Mouse (Mus musculus) neutrophil, adult 59 days (primary cell): Measurements from ENCODE around the gene Gstt2. TPM values are rescaled to one million over a fixed set of nuclear protein-coding genes. Genes with fewer than 3 reads are reported as not detected.

Source experiments
- total RNA-seq, 2 experiments: library from RNA; stranded (reverse); gene quantifications; 1 replicate in 1 of 2; 2 replicates in 1 of 2; pipeline ENCODE4 v1.2.4; 2023

The Gstt2 gene
- total RNA-seq, result 1 to 10 TPM; 5.0 to 6.8 TPM

DNA sequence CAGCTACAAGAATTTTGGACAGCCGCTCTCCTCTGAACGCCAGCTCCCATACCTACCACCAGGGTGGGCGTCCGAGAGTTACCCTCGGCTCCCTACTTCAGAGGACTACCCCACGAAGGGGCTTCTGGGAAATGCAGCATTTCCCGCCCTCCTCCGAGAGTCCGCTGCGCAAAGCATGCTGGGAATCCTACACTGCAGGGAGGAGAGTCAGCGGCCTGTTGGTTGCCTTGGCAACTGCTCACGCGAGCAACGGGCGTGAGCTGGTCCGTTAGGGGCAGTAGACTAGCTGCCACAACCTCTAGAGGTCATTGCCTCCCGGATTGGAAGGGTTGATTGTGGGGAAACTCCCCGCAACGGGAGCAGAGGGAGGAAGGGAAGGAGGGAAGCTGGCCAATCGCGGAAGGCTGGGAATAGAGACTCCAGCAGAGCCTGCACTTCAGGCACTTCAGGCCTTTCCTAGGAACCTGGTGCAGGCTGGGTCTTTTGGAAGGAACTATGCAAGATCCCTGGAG is at the start of gene Gstt2:
Gene Gstt2 (minus strand): TSS at position 177 of the 512 bp plus-strand sequence.

DNA sequence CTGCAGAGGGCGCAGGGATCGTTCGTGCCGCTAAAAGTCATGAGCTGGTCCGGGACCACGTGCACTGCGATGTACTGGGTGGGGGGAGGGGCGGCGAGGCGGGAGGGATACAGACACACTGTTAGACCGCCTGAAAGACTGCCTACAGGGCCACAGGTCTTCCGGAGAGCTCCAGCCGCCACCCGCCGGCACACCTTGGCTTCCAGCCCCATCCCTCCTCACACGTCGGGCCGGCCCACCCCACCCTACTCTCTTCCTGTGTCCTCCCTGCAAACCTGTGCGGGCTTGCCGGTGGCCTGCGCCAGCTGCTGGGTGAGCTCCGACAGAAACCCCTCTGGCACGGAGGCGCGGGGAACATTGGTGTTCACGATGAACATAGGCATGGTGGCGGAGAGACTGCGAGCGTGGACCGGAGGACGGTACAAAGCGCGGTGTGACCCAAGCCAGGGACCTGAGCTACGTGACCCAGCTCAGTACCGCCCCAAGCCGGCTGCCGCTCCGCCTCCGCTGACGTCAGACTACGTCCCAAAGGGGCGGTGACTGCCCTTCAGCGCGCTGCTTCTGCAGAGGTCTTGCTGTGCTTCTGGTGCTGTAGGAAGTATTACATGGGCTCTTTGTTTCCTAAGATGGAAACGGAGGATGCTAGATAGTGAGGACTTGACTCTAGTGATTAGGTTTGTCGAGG is 22.7 kb upstream of the Gstt2 start, which contains the start of gene Mif:
Gene Mif (minus strand): TSS at position 455 of the 685 bp plus-strand sequence.

DNA sequence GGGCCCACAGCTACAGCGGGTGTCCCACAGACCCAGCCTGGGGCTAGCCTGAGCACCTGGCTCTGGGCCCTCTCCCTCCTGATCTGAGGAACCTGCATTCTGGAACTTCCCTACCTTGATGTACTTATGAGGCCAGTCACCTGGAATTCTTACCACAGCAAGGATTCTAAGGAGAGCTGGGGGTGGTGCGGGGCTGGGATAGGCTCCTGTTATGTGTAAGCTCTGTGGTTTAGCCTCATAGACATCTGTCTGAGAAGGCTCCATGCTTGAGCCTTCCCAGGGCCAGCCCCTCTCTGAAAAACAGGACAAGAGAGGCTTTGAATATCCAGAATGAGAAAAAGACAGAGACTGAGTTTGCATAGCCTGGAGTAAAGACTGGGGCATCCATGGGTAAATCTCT is 14.8 kb downstream of the Gstt2 start, which contains the start of gene Gstt4:
Gene Gstt4 (minus strand): TSS at position 101 of the 400 bp plus-strand sequence.

DNA sequence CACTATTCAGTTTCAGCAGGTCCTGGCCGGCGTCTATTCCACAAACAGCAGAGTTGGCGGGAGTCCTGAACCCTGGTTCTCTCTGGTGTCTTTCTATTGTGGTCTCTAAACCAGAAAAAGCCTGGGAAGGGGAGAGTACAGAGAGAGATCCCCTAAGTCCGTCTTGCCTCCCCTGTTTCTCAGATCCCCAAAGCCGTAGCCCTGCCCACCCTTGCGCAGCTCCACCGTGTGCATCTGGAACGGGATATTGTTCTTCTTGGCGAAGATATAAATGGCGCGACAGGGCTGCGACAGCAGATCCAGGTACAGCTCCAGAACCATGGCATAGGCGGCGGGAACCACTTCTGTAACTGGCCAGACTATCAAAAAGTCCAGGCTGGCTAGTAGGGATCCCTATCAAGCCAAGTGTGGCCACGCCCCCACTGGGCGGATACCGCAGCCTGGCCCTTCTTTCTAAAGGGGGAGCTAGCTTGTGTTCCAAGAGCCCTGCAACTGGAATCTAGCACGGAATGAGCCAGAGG is 39.0 kb downstream of the Gstt2 start, which contains the start of gene Gstt1:
Gene Gstt1 (minus strand): TSS at position 409 of the 521 bp plus-strand sequence.

Other genes starting within 250 kb of the Gstt2 start
- 10 to 100 TPM; 23.6 to 28.5 TPM for gene Ggt5, start 248.1 kb downstream of the Gstt2 start, total RNA-seq
- gene Susd2, start 193.4 kb downstream of the Gstt2 start, total RNA-seq, result under 1 TPM; 0.88 to 0.89 TPM
- gene Cabin1, start 73.1 kb downstream of the Gstt2 start, total RNA-seq, result 10 to 100 TPM; 64.4 to 64.5 TPM
- 10 to 100 TPM in 1 of 2 experiments, 1 to 10 TPM in 1; 9.8 to 11.7 TPM for gene Ddt, start 64.0 kb downstream of the Gstt2 start, total RNA-seq
- gene Gm20441, start 56.5 kb downstream of the Gstt2 start, total RNA-seq, result not detected
- gene Gstt3, start 56.0 kb downstream of the Gstt2 start, total RNA-seq, result 1 to 10 TPM; 3.4 to 3.5 TPM
- 1 to 10 TPM in 1 of 2 experiments, not detected in 1; 2.6 TPM for gene Gstt1, start 38.8 kb downstream of the Gstt2 start, total RNA-seq
- gene Gstt4, start 14.9 kb downstream of the Gstt2 start, total RNA-seq, result not detected
- 10 to 100 TPM; 66.0 to 70.6 TPM for gene Mif, start 22.8 kb upstream of the Gstt2 start, total RNA-seq
- 1 to 10 TPM in 1 of 2 experiments, under 1 TPM in 1; 0.60 to 3.3 TPM for gene Derl3, start 56.0 kb upstream of the Gstt2 start, total RNA-seq
- gene Smarcb1, start 84.2 kb upstream of the Gstt2 start, total RNA-seq, result 10 to 100 TPM; 32.6 to 36.4 TPM
- gene Chchd10, start 95.7 kb upstream of the Gstt2 start, total RNA-seq, result 10 to 100 TPM in 1 of 2 experiments, 1 to 10 TPM in 1; 6.7 to 10.1 TPM
- gene Mmp11, start 99.1 kb upstream of the Gstt2 start, total RNA-seq, result under 1 TPM in 1 of 2 experiments, not detected in 1; 0.60 TPM
- under 1 TPM in 1 of 2 experiments, not detected in 1; 0.53 TPM for gene Gm867, start 103.2 kb upstream of the Gstt2 start, total RNA-seq
- 10 to 100 TPM in 1 of 2 experiments, 1 to 10 TPM in 1; 5.8 to 12.6 TPM for gene Vpreb3, start 105.6 kb upstream of the Gstt2 start, total RNA-seq
- under 1 TPM in 1 of 2 experiments, not detected in 1; 0.18 TPM for gene Gm5134, start 117.1 kb upstream of the Gstt2 start, total RNA-seq
- gene Zfp280b, start 195.2 kb upstream of the Gstt2 start, total RNA-seq, result 1 to 10 TPM; 4.6 to 5.2 TPM